Mouse (Mus musculus) gastrocnemius, postnatal 10 days (tissue): ENCODE measurements around the gene Rnf114. TPM values are rescaled to one million over a fixed set of nuclear protein-coding genes. Genes with fewer than 3 reads are reported as not detected.

ENCODE experiments used
- DNase-seq: peaks from one replicate; pipeline ENCODE4 v3.0.0; 2021; ENCODE audit warnings: mixed read lengths
- total RNA-seq, 2 experiments: library from RNA; stranded (reverse); gene quantifications; 2 replicates each; pipeline ENCODE4 v1.2.3; 2021

Gene Rnf114
- total RNA-seq, 2 experiments from 2014 or later, result 16.8 to 18.3 TPM

- DNase-seq, result no peak
These were observed 47.4 kb downstream of the Rnf114 start for GRCm38 (mm10) chr2:167539536-167540476.

- no peak for DNase-seq
These were observed 48.1 kb downstream of the Rnf114 start for GRCm38 (mm10) chr2:167540477-167541110.

- no peak for DNase-seq
These were observed 48.9 kb downstream of the Rnf114 start for GRCm38 (mm10) chr2:167541324-167541723.

- DNase-seq, result no peak
These were observed 49.3 kb downstream of the Rnf114 start for GRCm38 (mm10) chr2:167541761-167542160.

- DNase-seq, result no peak
These were observed 49.9 kb downstream of the Rnf114 start for GRCm38 (mm10) chr2:167542361-167542760.

- DNase-seq, result peak; percentile 49
These were observed 50.9 kb downstream of the Rnf114 start for GRCm38 (mm10) chr2:167543121-167544003.

- DNase-seq, result no peak
These were observed 51.5 kb downstream of the Rnf114 start for GRCm38 (mm10) chr2:167544004-167544356.

- no peak for DNase-seq
These were observed 52.0 kb downstream of the Rnf114 start for GRCm38 (mm10) chr2:167544456-167544855.

GRCm38 (mm10) chr2:167546447-167547195, 54.2 kb downstream of the Rnf114 start:
- no peak for DNase-seq

- DNase-seq, result no peak
These were observed 55.0 kb downstream of the Rnf114 start for GRCm38 (mm10) chr2:167547444-167547843.

GRCm38 (mm10) chr2:167548961-167549360, 56.5 kb downstream of the Rnf114 start:
- DNase-seq, result no peak

- DNase-seq, result no peak
These were observed 58.0 kb downstream of the Rnf114 start for GRCm38 (mm10) chr2:167550341-167550854.

- DNase-seq, result no peak
These were observed 59.0 kb downstream of the Rnf114 start for GRCm38 (mm10) chr2:167551342-167551920.

GRCm38 (mm10) chr2:167552292-167552691, 59.8 kb downstream of the Rnf114 start:
- no peak for DNase-seq

GRCm38 (mm10) chr2:167552927-167553402, 60.5 kb downstream of the Rnf114 start:
- DNase-seq, result no peak

GRCm38 (mm10) chr2:167555766-167556165, 63.3 kb downstream of the Rnf114 start:
- DNase-seq, result no peak

- no peak for DNase-seq
These were observed 67.0 kb downstream of the Rnf114 start for GRCm38 (mm10) chr2:167559413-167559812.

- DNase-seq, result peak; percentile 66
These were observed 69.7 kb downstream of the Rnf114 start for GRCm38 (mm10) chr2:167562101-167562500.

- no peak for DNase-seq
These were observed 70.6 kb downstream of the Rnf114 start for GRCm38 (mm10) chr2:167563035-167563434.

GRCm38 (mm10) chr2:167563703-167564102, 71.3 kb downstream of the Rnf114 start:
- DNase-seq, result no peak
